In genomic region chr8:124394951-124395350, GRCm38 (mm10) we compare ENCODE assay signal across 19 mouse cellular contexts. TPM values are rescaled to one million over a fixed set of nuclear protein-coding genes. Genes with fewer than 3 reads are reported as not detected.
A peak's percentile ranks its signal among the peaks of the same experiment; 100 is the strongest.
DNase-seq lines count a peak whose midpoint lies in the region; ATAC-seq and TF ChIP-seq lines count a peak whose summit lies in the region.
"Had no signal": no experiment of that assay in that cellular context is flagged by ENCODE, and none has a peak within 500 bp of the region (broad histone marks: within the 10 kb centered on the region; RNA-seq: fewer than 3 reads in every experiment).

No protein-coding gene starts in this region.

- H3K4me2 ChIP-seq in lung, embryonic 15.5 days: peak overlapping the region; percentile 21; the same call in 1 of the 2 replicates
- H3K4me2 ChIP-seq in intestine, embryonic 16.5 days (ENCODE audit: low read depth, low read length): no peak overlapping the region; the same call in 1 of the 2 replicates
- H3K4me2 ChIP-seq in stomach, embryonic 15.5 days: no peak overlapping the region
- H3K4me2 ChIP-seq: embryonic facial prominence, embryonic 13.5 days; forebrain, embryonic 12.5 days; heart, embryonic 12.5 days had no signal

- no peaks in the 10 kb centered on the region for H3K27me3 ChIP-seq in lung, embryonic 15.5 days
- no peaks in the 10 kb centered on the region for H3K27me3 ChIP-seq in intestine, embryonic 16.5 days (replicated peaks; ENCODE audit: control insufficient read depth, insufficient read depth, low read length)
- H3K27me3 ChIP-seq in stomach, embryonic 15.5 days (replicated peaks): no peaks in the 10 kb centered on the region
- H3K27me3 ChIP-seq: embryonic facial prominence, embryonic 13.5 days; forebrain, embryonic 12.5 days; heart, embryonic 12.5 days had no signal

- DNase-seq in left cerebral cortex, adult 2 months (ENCODE audit: extremely low spot score in 1 of 2, low spot score in 2 of 2): no peak
- no peak for DNase-seq in left cerebral cortex, adult 18-20 months (ENCODE audit: low spot score in 2 of 2)
- DNase-seq in lung, postnatal 10 days: no peak
- no peak for DNase-seq in gastrocnemius, postnatal 36 days
- no peak for DNase-seq in cerebellum, postnatal 36 days
- DNase-seq: adrenal gland, adult 8-10 months; adrenal gland, postnatal 36 days; cerebellum, adult 2 months; cerebellum, postnatal 25 days; gastrocnemius, postnatal 10 days had no signal

- peak overlapping the region; percentile 78 for H3K27ac ChIP-seq in left cerebral cortex, adult 2 months
- H3K27ac ChIP-seq in lung, embryonic 15.5 days: peak overlapping the region; percentile 77
- H3K27ac ChIP-seq in intestine, embryonic 16.5 days (ENCODE audit: low read length): peak overlapping the region; percentile 84
- peak overlapping the region; percentile 76 for H3K27ac ChIP-seq in stomach, embryonic 15.5 days
- H3K27ac ChIP-seq: embryonic facial prominence, embryonic 13.5 days; forebrain, embryonic 12.5 days; hindbrain, embryonic 10.5 days had no signal

- WGBS in lung, embryonic 15.5 days: 53% methylated on average over 7 of the region's 7 CpGs
- WGBS in intestine, embryonic 16.5 days: 59% methylated on average over 7 of the region's 7 CpGs
- 58% methylated on average over 7 of the region's 7 CpGs for WGBS in stomach, embryonic 15.5 days

- no peak overlapping the region for H3K4me3 ChIP-seq in left cerebral cortex, adult 2 months
- H3K4me3 ChIP-seq in lung, embryonic 15.5 days: no peak overlapping the region
- no peak overlapping the region for H3K4me3 ChIP-seq in intestine, embryonic 16.5 days (ENCODE audit: low read length)
- H3K4me3 ChIP-seq in stomach, embryonic 15.5 days (replicated peaks): no peak overlapping the region
- H3K4me3 ChIP-seq: embryonic facial prominence, embryonic 13.5 days; forebrain, embryonic 12.5 days; heart, embryonic 12.5 days; hindbrain, embryonic 10.5 days had no signal

- no peak overlapping the region for H3K9ac ChIP-seq in lung, embryonic 15.5 days
- H3K9ac ChIP-seq in intestine, embryonic 16.5 days (ENCODE audit: low read depth, low read length): no peak overlapping the region
- H3K9ac ChIP-seq in stomach, embryonic 15.5 days: no peak overlapping the region
- H3K9ac ChIP-seq: embryonic facial prominence, embryonic 13.5 days; forebrain, embryonic 12.5 days; heart, embryonic 12.5 days had no signal

- ATAC-seq in lung, embryonic 15.5 days (ENCODE audit: borderline replicate concordance, extremely low read depth, low FRiP score, low TSS enrichment): no peak
- ATAC-seq in intestine, embryonic 16.5 days: no peak
- no peak for ATAC-seq in stomach, embryonic 15.5 days (ENCODE audit: insufficient read depth, low FRiP score, low read depth)
- ATAC-seq: forebrain, embryonic 16.5 days had no signal

- intact Hi-C loops in left cerebral cortex, adult 2 months (cut with DNase I): loop anchor here (5.0 kb wide), 2 partner anchors 37 to 177 kb away; no protein-coding TSS in a partner anchor
- intact Hi-C loops in gastrocnemius, postnatal 36 days (cut with DNase I): no loop called here

- H3K9me3 ChIP-seq in lung, embryonic 15.5 days: no peaks in the 10 kb centered on the region
- no peaks in the 10 kb centered on the region; the same call in 1 of the 2 replicates for H3K9me3 ChIP-seq in intestine, embryonic 16.5 days (ENCODE audit: control insufficient read depth, low read length)
- H3K9me3 ChIP-seq in stomach, embryonic 15.5 days: no peaks in the 10 kb centered on the region
- H3K9me3 ChIP-seq: embryonic facial prominence, embryonic 13.5 days; forebrain, embryonic 12.5 days; hindbrain, embryonic 10.5 days had no signal

- peaks cover 31% of the 10 kb centered on the region for H3K4me1 ChIP-seq in lung, embryonic 15.5 days
- peaks cover 25% of the 10 kb centered on the region for H3K4me1 ChIP-seq in intestine, embryonic 16.5 days (ENCODE audit: control insufficient read depth, insufficient read depth, low read length)
- H3K4me1 ChIP-seq in stomach, embryonic 15.5 days: 0 out of 2 replicates have a peak, but pooled peaks cover 26% of the 10 kb centered on the region

- no peaks in the 10 kb centered on the region for H3K36me3 ChIP-seq in lung, embryonic 15.5 days
- H3K36me3 ChIP-seq in intestine, embryonic 16.5 days (ENCODE audit: control insufficient read depth, insufficient read depth, low read length): no peaks in the 10 kb centered on the region
- no peaks in the 10 kb centered on the region for H3K36me3 ChIP-seq in stomach, embryonic 15.5 days
- H3K36me3 ChIP-seq: embryonic facial prominence, embryonic 13.5 days; forebrain, embryonic 12.5 days; heart, embryonic 12.5 days; hindbrain, embryonic 10.5 days had no signal

- TF ChIP-seq CTCF in left cerebral cortex, adult 2 months (IDR thresholded peaks at IDR 0.05): no peak

RNA-seq across cellular contexts. Expression of gene Pgbd5, which starts 44.5 kb away (rescaled TPM):
- total RNA-seq in left cerebral cortex, adult 2 months (2021): 100 to 1,000 TPM; 208 to 221 TPM
- total RNA-seq in left cerebral cortex, adult 18-20 months (2021): 100 to 1,000 TPM; 208 to 219 TPM
- polyA plus RNA-seq in lung, embryonic 15.5 days (2015; fragmentation: Nextera tagmentation; extraction: Ambion mirVana): 2.4 TPM in 2 replicates
- 1.5 and 1.7 TPM in 2 replicates for polyA plus RNA-seq in intestine, embryonic 16.5 days (2015; fragmentation: Nextera tagmentation; extraction: Ambion mirVana)
- 3.0 and 3.3 TPM in 2 replicates for polyA plus RNA-seq in stomach, embryonic 15.5 days (2015; fragmentation: Nextera tagmentation; extraction: Ambion mirVana)
- total RNA-seq in gastrocnemius, postnatal 36 days (2021): under 1 TPM; 0.15 to 0.25 TPM
- total RNA-seq: granulocyte monocyte progenitor cell, adult 5-6 weeks had no signal

Comparison
In these comparisons a context has a peak if more than half of its experiments do, and no peak if none do; other contexts are left out.
1. RNA of gene Pgbd5, which starts 44.5 kb away (total RNA-seq): 208 to 221 TPM in left cerebral cortex, adult 2 months and 208 to 219 TPM in left cerebral cortex, adult 18-20 months; 0.15 to 0.25 TPM in gastrocnemius, postnatal 36 days; every median in the first group is over 100 times any median in the second.
2. Peak in every context shown above with its lines, with median percentiles within 50 percentile points of each other: H3K27ac ChIP-seq.